Mouse (Mus musculus) liver, embryonic 14.5 days (tissue): ENCODE data around the gene Efcab5.

Source experiments
- CTCF ChIP-seq: IDR thresholded peaks from 2 replicates; pipeline ENCODE4 v1.5.1; 2016; ENCODE audit warnings: antibody characterized with exemption, low read depth, control low read depth
- EP300 ChIP-seq: IDR thresholded peaks from 2 replicates; pipeline ENCODE4 v1.6.1; 2016; ENCODE audit warnings: antibody characterized with exemption, low read depth

DNA sequence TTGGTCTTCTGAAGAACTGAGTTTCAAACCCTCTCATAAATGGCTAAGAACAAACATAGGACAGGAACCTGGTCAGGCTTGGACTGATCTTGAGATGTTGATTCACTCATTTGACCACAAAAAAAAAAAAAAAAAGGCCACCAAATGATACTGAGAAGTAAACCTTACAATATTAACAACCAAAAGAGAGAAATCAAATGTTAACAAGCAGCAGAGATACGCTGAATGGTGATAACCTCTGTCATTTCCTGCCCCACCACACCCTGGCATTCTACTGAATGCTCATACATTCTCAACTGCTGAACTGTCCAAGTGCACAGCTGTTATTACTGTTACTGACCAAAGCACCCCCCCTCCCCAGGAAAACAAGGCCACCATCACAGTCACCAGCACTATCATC, 11.9 kb upstream of the Efcab5 start:
- TF ChIP-seq CTCF (no peak), EP300 (no peak)
